Mouse (Mus musculus) kidney, embryonic 16.5 days (tissue): ENCODE measurements around the gene Prps1. TPM values are rescaled to one million over a fixed set of nuclear protein-coding genes. Genes with fewer than 3 reads are reported as not detected.

Experiments used
- ATAC-seq: fragments of 200-750 bp; cut with Nextera tagmentation; 2 replicates; pipeline ENCODE4 v1.8.0; 2017; ENCODE audit warnings: moderate TSS enrichment; ENCODE audit not compliant: low FRiP score, low TSS enrichment
- H3K27ac ChIP-seq: fragments of 300-500 bp; sonication (generic); 2 replicates; pipeline ENCODE4 v1.5.1; 2014; ENCODE audit warnings: low read length
- H3K27me3 ChIP-seq: fragments of 300-500 bp; sonication (generic); 2 replicates; pipeline ENCODE4 v1.6.1; 2014; ENCODE audit warnings: low read length, control low read depth, mixed read lengths; ENCODE audit not compliant: insufficient read depth
- H3K36me3 ChIP-seq: fragments of 300-500 bp; sonication (generic); 2 replicates; pipeline ENCODE4 v1.6.1; 2014; ENCODE audit warnings: low read length, control low read depth, mixed read lengths; ENCODE audit not compliant: insufficient read depth
- H3K4me1 ChIP-seq: fragments of 300-500 bp; sonication (generic); 2 replicates; pipeline ENCODE4 v1.6.1; 2014; ENCODE audit warnings: low read length, control low read depth, mixed read lengths; ENCODE audit not compliant: insufficient read depth
- H3K4me2 ChIP-seq: fragments of 300-500 bp; sonication (generic); replicated peaks from 2 replicates; pipeline ENCODE4 v1.6.1; 2014; ENCODE audit warnings: low read depth, low read length
- H3K4me3 ChIP-seq: fragments of 300-500 bp; sonication (generic); 2 replicates; pipeline ENCODE4 v1.5.1; 2014; ENCODE audit warnings: mild to moderate bottlenecking, low read length
- H3K9ac ChIP-seq: fragments of 300-500 bp; sonication (generic); replicated peaks from 2 replicates; pipeline ENCODE4 v1.6.1; 2014; ENCODE audit warnings: low read length
- H3K9me3 ChIP-seq: fragments of 300-500 bp; sonication (generic); 2 replicates; pipeline ENCODE4 v1.6.1; 2016; ENCODE audit warnings: low read length, control low read depth
- WGBS: fragments of 180-500 bp; shearing (Covaris S2); extraction: QIAGEN DNeasy Blood & Tissue Kit; methylation state at CpG from one replicate; pipeline ENCODE4 v1.1.7; 2014; 5-methylcytosine and 5-hydroxymethylcytosine counted together
- polyA plus RNA-seq: library from polyadenylated mRNA; unstranded; fragments of >200 nt; fragmentation: Nextera tagmentation; extraction: Ambion mirVana; gene quantifications from 2 replicates; pipeline ENCODE4 v1.2.1, GENCODE M21; 2015

Prps1 gene
- polyA plus RNA-seq, 1 experiment from 2014 or later = 45.3 TPM

DNA sequence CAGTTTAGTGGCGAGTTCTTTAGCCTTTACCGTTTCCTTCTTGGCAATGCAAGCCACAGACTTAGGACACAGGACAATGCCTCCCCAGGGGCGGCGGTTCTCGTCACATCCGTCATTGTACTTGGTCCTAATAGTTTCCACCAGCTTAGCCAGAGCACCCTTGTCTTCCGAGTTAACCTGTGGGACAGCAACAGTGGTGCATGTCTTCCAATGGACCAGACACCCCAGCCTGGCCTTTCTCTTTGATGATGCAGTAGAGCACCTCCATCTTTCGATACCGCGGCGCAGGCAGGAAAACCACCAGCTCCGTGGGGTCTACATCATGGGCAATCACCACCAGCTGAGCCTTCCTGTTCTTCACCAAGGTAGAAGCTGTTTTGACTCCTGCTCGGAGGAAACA, 10.9 kb upstream of the Prps1 start:
- Histone ChIP-seq H3K4me2 (no peak overlapping the region), H3K4me1 (no peaks in the 10 kb centered on the region), H3K36me3 (no peaks in the 10 kb centered on the region), H3K9me3 (no peaks in the 10 kb centered on the region), H3K27ac (no peak overlapping the region), H3K9ac (no peak overlapping the region), H3K4me3 (no peak overlapping the region), H3K27me3 (peaks cover 14% of the 10 kb centered on the region; the same call in 1 of the 2 replicates)
- ATAC-seq = no peak
- 78% methylated on average over 13 of the region's 13 CpGs for WGBS

DNA sequence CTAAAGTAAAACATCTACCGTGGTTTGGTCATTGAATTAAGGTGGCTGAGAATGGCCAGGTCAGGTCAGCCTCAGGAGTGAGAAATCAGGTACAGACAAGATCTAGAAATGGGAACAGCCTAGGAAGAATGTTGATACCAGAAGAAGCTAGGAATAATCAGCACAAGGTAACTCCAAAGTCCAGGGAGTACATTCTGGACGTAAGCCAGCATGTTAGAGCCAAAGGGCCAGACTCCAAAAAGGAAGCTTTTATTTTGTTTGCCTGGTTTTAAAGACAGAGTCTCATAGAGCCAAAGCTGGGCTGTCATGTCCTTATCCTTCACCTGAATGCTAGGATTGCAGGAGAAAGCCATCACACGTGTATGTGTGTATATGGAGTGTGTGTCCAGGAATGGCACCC, 6.3 kb upstream of the Prps1 start:
- no peak overlapping the region for H3K27ac ChIP-seq
- H3K4me2 ChIP-seq = no peak overlapping the region
- peaks cover 17% of the 10 kb centered on the region; the same call in 1 of the 2 replicates for H3K27me3 ChIP-seq
- ATAC-seq = no peak
- 69% methylated on average over 3 of the region's 3 CpGs for WGBS
- no peaks in the 10 kb centered on the region for H3K36me3 ChIP-seq
- H3K9me3 ChIP-seq = no peaks in the 10 kb centered on the region
- H3K9ac ChIP-seq = no peak overlapping the region
- no peaks in the 10 kb centered on the region for H3K4me1 ChIP-seq
- H3K4me3 ChIP-seq = no peak overlapping the region

DNA sequence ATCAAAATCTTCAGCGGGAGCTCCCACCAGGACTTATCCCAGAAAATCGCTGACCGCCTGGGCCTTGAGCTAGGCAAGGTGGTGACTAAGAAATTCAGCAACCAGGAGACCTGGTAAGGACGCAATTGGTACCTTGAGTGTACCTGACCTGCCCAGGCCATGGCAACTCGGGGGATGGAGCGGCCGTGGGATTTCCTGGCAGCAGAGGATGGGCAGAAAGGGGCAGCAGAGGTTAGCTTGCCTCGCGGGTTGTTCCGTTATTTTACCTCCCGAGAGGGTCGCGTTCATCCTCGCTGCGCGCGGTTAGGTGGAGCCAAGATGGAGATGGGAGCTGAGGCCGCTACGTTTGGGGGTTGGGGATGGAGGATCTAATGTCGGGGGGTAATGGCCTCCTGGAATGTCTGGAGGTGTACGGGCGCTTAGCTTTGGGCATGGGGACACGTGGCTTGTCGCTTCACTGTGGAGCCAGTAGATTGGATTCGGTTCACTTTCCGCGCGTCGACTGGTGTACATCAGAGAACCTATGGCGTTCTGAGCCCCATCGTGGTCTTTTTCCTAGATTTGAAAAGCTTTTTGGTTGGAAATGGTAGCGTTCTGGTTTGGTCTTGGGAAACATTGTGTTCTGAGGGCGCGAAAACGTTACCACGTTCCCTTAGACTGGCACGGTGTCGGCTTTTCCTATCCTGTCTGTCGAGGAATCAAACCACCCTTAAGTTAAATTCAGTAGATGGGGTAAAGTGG, 508 bp downstream of the Prps1 start:
- 29% methylated on average over 39 of the region's 39 CpGs for WGBS
- ATAC-seq = peak; percentile 71

DNA sequence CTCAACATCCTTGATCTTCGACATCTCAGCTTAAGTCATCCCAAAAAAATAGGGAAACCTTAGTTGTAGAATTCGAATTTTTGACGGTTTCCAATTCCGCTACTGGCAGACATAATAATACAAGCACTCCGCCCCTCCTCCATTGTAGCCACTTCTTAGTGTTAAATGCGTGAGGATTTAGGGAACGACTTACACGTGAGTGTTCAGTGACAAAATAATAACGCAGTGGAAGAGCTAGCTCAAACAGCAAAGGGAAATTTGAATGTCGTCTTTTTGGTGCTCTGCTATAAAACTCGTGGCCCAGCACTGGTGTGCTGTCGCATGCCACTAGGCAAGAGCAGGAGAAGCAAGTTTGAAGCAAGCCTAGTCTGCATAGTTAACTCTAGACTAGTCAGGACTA, 1.1 kb downstream of the Prps1 start:
- WGBS = 25% methylated on average over 12 of the region's 12 CpGs
- Histone ChIP-seq H3K27me3 (peaks cover 14% of the 10 kb centered on the region; the same call in 1 of the 2 replicates), H3K4me3 (peak overlapping the region; percentile 60), H3K27ac (no peak overlapping the region), H3K9ac (peak overlapping the region; percentile 57), H3K36me3 (no peaks in the 10 kb centered on the region), H3K9me3 (no peaks in the 10 kb centered on the region), H3K4me1 (no peaks in the 10 kb centered on the region), H3K4me2 (peak overlapping the region; percentile 53)
- no peak for ATAC-seq

More for the DNA sequence above, 508 bp downstream of the Prps1 start:
- Histone ChIP-seq H3K27ac (no peak overlapping the region), H3K36me3 (no peaks in the 10 kb centered on the region), H3K9ac (peak overlapping the region; percentile 57), H3K4me1 (no peaks in the 10 kb centered on the region), H3K27me3 (peaks cover 14% of the 10 kb centered on the region; the same call in 1 of the 2 replicates), H3K4me2 (peak overlapping the region; percentile 53), H3K9me3 (no peaks in the 10 kb centered on the region), H3K4me3 (peak overlapping the region; percentile 60)

DNA sequence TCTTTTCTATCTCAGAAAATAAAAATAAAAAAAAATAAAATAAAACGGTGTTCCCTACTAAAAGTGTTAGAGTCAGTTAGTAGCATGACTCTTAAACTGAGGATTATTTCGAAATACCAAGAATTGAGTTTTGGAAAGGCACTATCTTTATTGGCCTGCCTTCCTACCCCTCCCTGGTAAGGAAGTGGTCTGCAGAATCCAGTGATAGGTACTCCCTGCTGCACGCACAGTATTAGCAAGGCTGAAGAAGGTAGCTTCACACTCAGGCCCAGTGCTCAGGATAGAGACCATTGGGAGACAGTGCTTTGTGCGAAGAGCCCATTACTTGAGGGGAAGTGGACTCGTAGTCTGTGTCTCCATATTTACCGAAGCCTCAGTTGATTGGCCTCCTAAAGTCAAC, 21.8 kb downstream of the Prps1 start:
- H3K36me3 ChIP-seq = no peaks in the 10 kb centered on the region
- no peak for ATAC-seq
- H3K4me2 ChIP-seq = no peak overlapping the region
- H3K4me1 ChIP-seq = no peaks in the 10 kb centered on the region
- no peak overlapping the region for H3K4me3 ChIP-seq
- no peak overlapping the region for H3K27ac ChIP-seq
- WGBS = 88% methylated on average over 6 of the region's 6 CpGs
- no peaks in the 10 kb centered on the region for H3K9me3 ChIP-seq
- peaks cover 3% of the 10 kb centered on the region; the same call in 1 of the 2 replicates for H3K27me3 ChIP-seq
- H3K9ac ChIP-seq = no peak overlapping the region

DNA sequence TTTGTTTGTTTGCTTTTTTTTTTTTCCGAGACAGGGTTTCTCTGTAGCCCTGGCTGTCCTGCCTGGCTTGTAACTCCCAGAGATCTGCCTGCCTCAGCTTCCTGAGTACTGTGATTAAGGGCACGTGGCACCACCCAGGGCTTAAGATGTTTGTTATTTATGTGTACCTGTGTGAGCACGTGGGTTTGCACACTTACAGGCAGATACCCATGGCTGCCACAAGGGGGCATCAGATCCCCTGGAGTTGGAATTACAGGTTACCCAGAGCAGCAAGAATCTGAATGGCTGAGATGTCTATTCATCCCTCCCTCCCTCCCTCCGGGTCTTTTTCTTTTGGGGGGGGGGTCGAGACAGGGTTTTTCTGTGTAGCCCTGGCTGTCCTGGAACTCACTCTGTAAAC, 22.8 kb downstream of the Prps1 start:
- ATAC-seq = no peak
- Histone ChIP-seq H3K36me3 (no peaks in the 10 kb centered on the region), H3K9me3 (no peaks in the 10 kb centered on the region), H3K27ac (no peak overlapping the region), H3K4me1 (no peaks in the 10 kb centered on the region), H3K4me3 (no peak overlapping the region), H3K4me2 (no peak overlapping the region), H3K27me3 (no peaks in the 10 kb centered on the region; the same call in 1 of the 2 replicates), H3K9ac (no peak overlapping the region)
- 62% methylated on average over 5 of the region's 5 CpGs for WGBS

DNA sequence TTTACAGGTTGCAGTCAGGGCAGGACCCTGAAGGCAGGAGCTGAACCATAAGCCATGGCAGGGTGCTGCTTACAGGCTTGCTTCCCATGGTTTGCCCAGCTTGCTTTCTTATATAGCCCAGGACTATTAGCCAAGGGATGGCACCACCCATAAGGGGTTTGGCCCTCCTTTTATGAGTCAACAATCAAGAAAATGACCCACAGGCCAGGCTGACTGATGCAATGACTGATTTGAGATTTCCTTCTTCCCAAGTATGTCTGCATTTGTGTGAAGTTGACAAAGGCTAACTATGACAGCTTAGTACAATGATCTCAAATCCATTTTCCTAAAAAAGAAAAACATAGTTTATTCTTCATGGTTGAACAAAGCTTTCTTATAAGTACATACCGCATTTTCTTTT, 32.8 kb downstream of the Prps1 start:
- H3K27ac ChIP-seq = no peak overlapping the region
- WGBS = 90% methylated on average over 1 of the region's 1 CpGs

DNA sequence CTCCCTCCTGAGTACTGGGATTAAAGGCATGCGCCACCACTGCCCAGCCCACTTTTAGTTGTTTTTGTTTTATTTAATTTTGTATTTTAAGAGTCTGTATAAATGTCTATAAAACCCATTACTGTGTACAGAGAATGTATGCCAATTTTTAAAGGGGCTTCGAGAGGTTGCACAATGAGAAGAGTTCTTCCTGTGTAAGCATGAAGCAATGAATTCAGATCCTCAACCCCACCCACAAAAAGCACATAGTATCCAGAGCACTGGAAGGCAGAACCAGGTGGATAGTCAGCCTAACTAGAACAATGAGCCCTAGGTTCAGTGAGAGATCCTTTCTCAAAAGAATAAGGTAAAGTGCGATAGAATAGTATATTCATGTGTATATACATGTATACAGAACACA, 33.8 kb downstream of the Prps1 start:
- H3K4me2 ChIP-seq = no peak overlapping the region
- no peak overlapping the region for H3K9ac ChIP-seq
- H3K9me3 ChIP-seq = no peaks in the 10 kb centered on the region
- H3K36me3 ChIP-seq = no peaks in the 10 kb centered on the region
- 83% methylated on average over 3 of the region's 3 CpGs for WGBS
- no peak overlapping the region for H3K4me3 ChIP-seq
- no peak overlapping the region for H3K27ac ChIP-seq
- no peaks in the 10 kb centered on the region for H3K4me1 ChIP-seq
- peaks cover 26% of the 10 kb centered on the region; the same call in 1 of the 2 replicates for H3K27me3 ChIP-seq
- no peak for ATAC-seq

More for the DNA sequence above, 32.8 kb downstream of the Prps1 start:
- Histone ChIP-seq H3K4me2 (no peak overlapping the region), H3K9me3 (no peaks in the 10 kb centered on the region), H3K4me1 (no peaks in the 10 kb centered on the region), H3K27me3 (peaks cover 26% of the 10 kb centered on the region; the same call in 1 of the 2 replicates), H3K36me3 (no peaks in the 10 kb centered on the region), H3K4me3 (no peak overlapping the region), H3K9ac (no peak overlapping the region)
- ATAC-seq = no peak

DNA sequence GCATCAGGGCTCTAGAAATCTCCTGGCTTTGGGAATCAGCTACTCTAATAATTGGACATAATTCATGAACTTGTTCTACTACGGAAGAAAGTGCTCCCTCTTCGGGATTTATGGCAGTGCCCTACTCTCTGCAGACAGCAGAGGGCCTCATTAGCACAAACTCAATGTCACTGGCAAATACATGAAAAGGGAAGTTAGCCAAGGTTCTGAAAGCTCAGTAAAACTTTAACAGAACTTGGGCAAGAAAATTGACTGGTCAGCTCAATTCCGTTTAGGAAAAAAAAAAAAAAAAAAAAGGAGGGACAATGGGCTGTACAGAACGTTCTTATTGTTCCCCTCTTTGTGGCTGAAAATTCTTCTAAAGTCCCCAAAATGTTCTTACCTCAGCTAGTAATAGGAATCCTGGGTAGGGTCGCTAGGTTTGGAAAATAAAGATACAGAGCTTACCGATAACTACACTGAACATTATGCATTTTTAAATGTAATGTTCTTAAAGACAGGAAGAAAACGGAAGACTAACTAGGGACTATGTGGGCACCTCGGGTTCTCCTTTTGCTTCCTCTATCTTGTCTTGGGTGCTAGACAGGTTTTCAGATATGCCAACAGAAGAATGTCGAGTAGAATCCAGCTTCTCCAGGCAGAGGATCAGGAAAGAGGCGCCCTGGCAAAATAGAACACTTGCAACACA, 35.6 kb downstream of the Prps1 start:
- no peak for ATAC-seq
- Histone ChIP-seq H3K27ac (no peak overlapping the region), H3K27me3 (peaks cover 24% of the 10 kb centered on the region; the same call in 1 of the 2 replicates), H3K36me3 (no peaks in the 10 kb centered on the region), H3K9me3 (no peaks in the 10 kb centered on the region), H3K4me1 (no peaks in the 10 kb centered on the region), H3K4me3 (no peak overlapping the region), H3K9ac (no peak overlapping the region), H3K4me2 (no peak overlapping the region)
- WGBS = 56% methylated on average over 10 of the region's 10 CpGs

DNA sequence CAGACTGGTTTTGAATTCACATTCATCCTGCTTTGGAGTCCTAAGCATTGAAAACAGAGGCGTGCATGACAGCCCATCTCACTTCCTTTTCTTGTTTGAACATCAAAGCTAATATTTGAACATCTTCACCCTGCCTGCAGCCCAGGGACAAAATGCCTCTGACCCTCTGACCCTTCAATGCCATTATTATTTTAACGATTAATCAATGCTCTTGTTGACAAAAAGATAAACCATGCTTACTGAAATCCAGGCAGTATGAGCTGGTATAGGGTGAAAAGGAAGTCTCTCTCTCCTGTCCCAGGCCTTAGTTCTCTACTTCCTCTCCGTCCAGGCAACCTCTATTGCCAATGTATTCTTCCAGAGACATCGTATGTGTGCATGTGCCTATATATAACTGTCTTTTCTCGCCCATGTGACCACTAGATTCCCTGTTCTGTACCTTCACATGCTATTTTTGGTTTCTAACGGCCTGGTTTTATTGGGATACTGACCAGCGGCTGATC, 37.2 kb downstream of the Prps1 start:
- no peak for ATAC-seq

More for the DNA sequence above, 37.2 kb downstream of the Prps1 start:
- 70% methylated on average over 7 of the region's 7 CpGs for WGBS
- Histone ChIP-seq H3K27me3 (peaks cover 23% of the 10 kb centered on the region; the same call in 1 of the 2 replicates), H3K36me3 (no peaks in the 10 kb centered on the region), H3K9ac (no peak overlapping the region), H3K9me3 (no peaks in the 10 kb centered on the region), H3K4me2 (no peak overlapping the region), H3K27ac (no peak overlapping the region), H3K4me1 (no peaks in the 10 kb centered on the region), H3K4me3 (no peak overlapping the region)
